Mouse (Mus musculus): ENCODE data around the gene Crat.

DNA sequence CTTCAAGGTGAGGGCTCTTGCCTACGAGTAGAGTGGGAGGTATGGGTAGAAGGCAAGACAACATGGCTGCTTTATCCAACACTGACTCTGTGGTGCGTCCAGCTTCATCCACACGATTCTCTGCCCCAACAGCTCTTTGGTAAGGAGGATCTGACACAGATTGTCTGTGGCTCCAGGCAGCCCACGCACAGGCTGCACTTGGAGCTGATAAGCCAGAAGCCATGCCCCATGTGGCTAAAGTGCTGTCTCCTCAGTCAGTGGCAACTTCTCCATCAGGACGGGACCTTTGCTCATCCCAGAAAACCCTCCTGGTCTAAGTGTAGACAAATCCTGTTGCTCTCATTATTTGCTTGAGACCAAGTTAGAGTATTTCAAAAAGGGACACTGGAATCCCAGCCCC is 39.0 kb upstream of the Crat start:
- TF ChIP-seq POLR2A (IDR thresholded peaks at IDR 0.05; ENCODE audit: control insufficient read depth, extremely low read depth, insufficient read depth, low read length, poor library complexity): no peak
- TF ChIP-seq CTCF (IDR thresholded peaks at IDR 0.05; ENCODE audit: borderline replicate concordance, control insufficient read depth, extremely low read depth, insufficient read depth, low read length, poor library complexity): no peak
